Mouse (Mus musculus): ENCODE data around the gene Mrpl28.

DNA sequence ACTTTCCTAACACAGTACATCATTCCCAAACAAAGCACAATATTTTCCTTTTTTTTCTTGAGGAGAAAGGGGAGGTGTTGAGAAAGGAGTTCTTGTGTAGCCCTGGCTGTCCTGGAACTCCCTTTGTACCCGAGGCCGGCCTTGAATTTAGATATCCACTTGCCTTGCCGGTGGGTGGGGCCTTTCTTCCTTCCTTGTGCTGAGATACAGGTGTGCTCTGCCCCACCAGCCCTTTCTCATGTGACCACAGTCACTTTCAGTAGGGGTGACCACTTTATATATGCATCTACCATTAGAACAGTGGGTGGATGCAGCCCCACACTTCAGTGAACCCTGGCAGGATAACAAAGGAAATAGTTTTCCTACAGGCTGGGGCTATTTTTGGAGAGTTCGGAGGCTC, 11.6 kb upstream of the Mrpl28 start:
- TF ChIP-seq GATA1 (IDR thresholded peaks at IDR 0.05; ENCODE audit: borderline replicate concordance, low read length) = no peak
- TF ChIP-seq FLI1 (IDR thresholded peaks at IDR 0.05; ENCODE audit: low read length) = no peak
